In genomic region chr7:16601683-16602102, GRCm38 (mm10) we compare ENCODE assay signal across 15 mouse cellular contexts. TPM values are rescaled to one million over a fixed set of nuclear protein-coding genes. Genes with fewer than 3 reads are reported as not detected.
DNase-seq lines count a peak whose midpoint lies in the region; ATAC-seq and TF ChIP-seq lines count a peak whose summit lies in the region.
"Had no signal": no experiment of that assay in that cellular context is flagged by ENCODE, and none has a peak within 500 bp of the region (broad histone marks: within the 10 kb centered on the region; RNA-seq: fewer than 3 reads in every experiment).

No protein-coding gene starts in this region.

- peak; percentile 34; the same call in 1 of the 2 replicates for ATAC-seq in intestine, embryonic 15.5 days
- no peak for ATAC-seq in intestine, postnatal 0 days
- ATAC-seq in liver, embryonic 15.5 days (ENCODE audit: insufficient read depth): peak; percentile 70

- H3K4me3 ChIP-seq in intestine, embryonic 15.5 days (replicated peaks): no peak overlapping the region
- H3K4me3 ChIP-seq in intestine, postnatal 0 days (ENCODE audit: low read depth, low read length): no peak overlapping the region
- peak overlapping the region; percentile 1 to 21; a peak in 1 of 4 replicates for H3K4me3 ChIP-seq in MEL (ENCODE audit: control insufficient read depth in 1 of 2, insufficient read depth in 1 of 2, low read depth in 2 of 2, low read length in 2 of 2)
- H3K4me3 ChIP-seq in liver, embryonic 15.5 days (replicated peaks): no peak overlapping the region
- H3K4me3 ChIP-seq: erythroblast, embryonic 14.5 days; left cerebral cortex, adult 2 months; megakaryocyte, embryonic 14.5 days; stomach, embryonic 15.5 days had no signal

- H3K27ac ChIP-seq in intestine, embryonic 15.5 days: no peak overlapping the region
- no peak overlapping the region for H3K27ac ChIP-seq in intestine, postnatal 0 days (ENCODE audit: low read depth, low read length)
- peak overlapping the region; percentile 69 for H3K27ac ChIP-seq in MEL (ENCODE audit: control insufficient read depth, low read depth, low read length)
- H3K27ac ChIP-seq in liver, embryonic 15.5 days (replicated peaks): peak overlapping the region; percentile 58
- H3K27ac ChIP-seq: left cerebral cortex, adult 2 months; stomach, embryonic 15.5 days had no signal

- H3K27me3 ChIP-seq in intestine, embryonic 15.5 days (replicated peaks): no peaks in the 10 kb centered on the region
- no peaks in the 10 kb centered on the region for H3K27me3 ChIP-seq in intestine, postnatal 0 days (replicated peaks; ENCODE audit: control insufficient read depth, insufficient read depth, low read length)
- no peaks in the 10 kb centered on the region for H3K27me3 ChIP-seq in MEL (ENCODE audit: control insufficient read depth in 1 of 2, insufficient read depth in 2 of 2, low read length in 2 of 2)
- no peaks in the 10 kb centered on the region for H3K27me3 ChIP-seq in liver, embryonic 15.5 days
- H3K27me3 ChIP-seq: megakaryocyte, embryonic 14.5 days; stomach, embryonic 15.5 days had no signal

- TF ChIP-seq CTCF in intestine, postnatal 0 days (IDR thresholded peaks at IDR 0.05; ENCODE audit: low read depth): no peak
- no peak for TF ChIP-seq CTCF in MEL (IDR thresholded peaks at IDR 0.05 in 2 of 3, conservative IDR thresholded peaks at IDR 0.05 in 1 of 3; ENCODE audit: control insufficient read depth in 1 of 3, insufficient read depth in 1 of 3, low read depth in 2 of 3, low read length in 3 of 3, poor library complexity in 1 of 3, severe bottlenecking in 1 of 3)

- peak; percentile 67 to 73 for TF ChIP-seq EP300 in MEL (IDR thresholded peaks at IDR 0.05; ENCODE audit: low read depth in 1 of 2, low read length in 2 of 2)

- peaks cover 14% of the 10 kb centered on the region for H3K79me2 ChIP-seq in MEL (ENCODE audit: control insufficient read depth, insufficient read depth, low read length, poor library complexity)

- no peak overlapping the region for H3K9ac ChIP-seq in intestine, embryonic 15.5 days
- no peak overlapping the region for H3K9ac ChIP-seq in intestine, postnatal 0 days (ENCODE audit: low read depth, low read length)
- H3K9ac ChIP-seq in MEL (ENCODE audit: control insufficient read depth, low read depth, low read length, poor library complexity, severe bottlenecking): peak overlapping the region; percentile 47
- no peak overlapping the region for H3K9ac ChIP-seq in liver, embryonic 15.5 days
- H3K9ac ChIP-seq: stomach, embryonic 15.5 days had no signal

- TF ChIP-seq RAD21 in MEL (IDR thresholded peaks at IDR 0.05; ENCODE audit: low read depth, low read length): no peak

- peaks cover 3% of the 10 kb centered on the region; the same call in 1 of the 2 replicates for H3K4me1 ChIP-seq in intestine, embryonic 15.5 days (replicated peaks)
- 0 out of 2 replicates have a peak, but pooled peaks cover 3% of the 10 kb centered on the region for H3K4me1 ChIP-seq in intestine, postnatal 0 days (replicated peaks; ENCODE audit: control insufficient read depth, insufficient read depth, low read length)
- H3K4me1 ChIP-seq in MEL (ENCODE audit: control insufficient read depth in 1 of 2, insufficient read depth in 2 of 2, low read length in 2 of 2): peaks cover 8 to 11% of the 10 kb centered on the region in 2 experiments
- H3K4me1 ChIP-seq in liver, embryonic 15.5 days (replicated peaks): peaks cover 12% of the 10 kb centered on the region
- H3K4me1 ChIP-seq: stomach, embryonic 15.5 days had no signal

- DNase-seq in MEL (ENCODE audit: low read depth, low spot score): peak; percentile 73
- peak; percentile 43 for DNase-seq in c-Kit-positive CD71-positive TER-119-negative erythroid progenitor cells, embryonic 14.5 days (ENCODE audit: low read depth)
- DNase-seq in cerebellum, postnatal 25 days: no peak
- no peak for DNase-seq in adrenal gland, adult 18-20 months (ENCODE audit: low spot score in 2 of 2)
- DNase-seq: cerebellum, adult 11 months; kidney, postnatal 4 days; lung, adult 18-20 months; right cerebral cortex, postnatal 4 days had no signal

- WGBS in intestine, embryonic 15.5 days: 44% methylated on average over 4 of the region's 4 CpGs
- 33% methylated on average over 4 of the region's 4 CpGs for WGBS in intestine, postnatal 0 days
- WGBS in liver, embryonic 15.5 days (ENCODE audit: insufficient replicate concordance): 1% methylated on average over 4 of the region's 4 CpGs

- no peaks in the 10 kb centered on the region for H3K36me3 ChIP-seq in intestine, embryonic 15.5 days
- H3K36me3 ChIP-seq in intestine, postnatal 0 days (ENCODE audit: control insufficient read depth, insufficient read depth): no peaks in the 10 kb centered on the region
- H3K36me3 ChIP-seq in MEL (ENCODE audit: control insufficient read depth in 1 of 2, insufficient read depth in 2 of 2, low read length in 2 of 2): peaks cover 0 to 20% of the 10 kb centered on the region in 2 experiments; a peak in 2 of 4 replicates
- no peaks in the 10 kb centered on the region for H3K36me3 ChIP-seq in liver, embryonic 15.5 days (replicated peaks)
- H3K36me3 ChIP-seq: stomach, embryonic 15.5 days had no signal

- no peak overlapping the region for H3K4me2 ChIP-seq in intestine, embryonic 15.5 days (replicated peaks)
- no peak overlapping the region for H3K4me2 ChIP-seq in intestine, postnatal 0 days (replicated peaks; ENCODE audit: low read depth)
- peak overlapping the region; percentile 12; the same call in 1 of the 2 replicates for H3K4me2 ChIP-seq in liver, embryonic 15.5 days
- H3K4me2 ChIP-seq: stomach, embryonic 15.5 days had no signal

- TF ChIP-seq POLR2A in MEL (IDR thresholded peaks at IDR 0.05; ENCODE audit: control insufficient read depth in 1 of 2, insufficient read depth in 1 of 2, low read depth in 1 of 2, low read length in 2 of 2, poor library complexity in 1 of 2): no peak

- H3K9me3 ChIP-seq in intestine, embryonic 15.5 days: no peaks in the 10 kb centered on the region
- no peaks in the 10 kb centered on the region for H3K9me3 ChIP-seq in intestine, postnatal 0 days (ENCODE audit: control insufficient read depth)
- no peaks in the 10 kb centered on the region for H3K9me3 ChIP-seq in MEL (replicated peaks; ENCODE audit: insufficient read depth, low read length)
- no peaks in the 10 kb centered on the region for H3K9me3 ChIP-seq in liver, embryonic 15.5 days (replicated peaks)
- H3K9me3 ChIP-seq: stomach, embryonic 15.5 days had no signal

TF ChIP-seq in MEL, 35 proteins besides CTCF, POLR2A, EP300 and RAD21:
- TF ChIP-seq SIN3A (IDR thresholded peaks at IDR 0.05; ENCODE audit: low read length) (no peak; the same call in 1 of the 2 replicates), ETS1 (IDR thresholded peaks at IDR 0.05; ENCODE audit: low read depth, low read length) (peak; percentile 66), TAL1 (IDR thresholded peaks at IDR 0.05; ENCODE audit: low read length) (peak; percentile 30; the same call in 1 of the 2 replicates), GATA1 (IDR thresholded peaks at IDR 0.05; ENCODE audit: low read depth, low read length) (peak; percentile 82), MYB (IDR thresholded peaks at IDR 0.05; ENCODE audit: low read depth, low read length) (no peak), MAFK (IDR thresholded peaks at IDR 0.05; ENCODE audit: borderline replicate concordance, low read depth, low read length) (no peak), MAZ (IDR thresholded peaks at IDR 0.05; ENCODE audit: low read depth, low read length) (peak; percentile 48; the same call in 1 of the 2 replicates)

RNA-seq across cellular contexts. Expression of gene Arhgap35, which starts 13.1 kb away (rescaled TPM):
- polyA plus RNA-seq in intestine, embryonic 15.5 days (2015; fragmentation: Nextera tagmentation; extraction: Ambion mirVana): 10.7 and 11.4 TPM in 2 replicates
- 3.3 and 3.4 TPM in 2 replicates for polyA plus RNA-seq in intestine, postnatal 0 days (2015; fragmentation: Nextera tagmentation; extraction: Ambion mirVana)
- 6.7 and 7.4 TPM in 2 replicates for total RNA-seq in MEL (2012; rRNA removed)
- polyA plus RNA-seq in MEL (2012; ENCODE audit: insufficient read depth in 1 of 2, insufficient read length in 2 of 2, low read depth in 1 of 2, low replicate concordance in 2 of 2, missing spikeins in 1 of 2): 10 to 100 TPM in 1 of 2 experiments, not detected in 1; 13.4 TPM
- polyA plus RNA-seq in liver, embryonic 15.5 days (2015; fragmentation: Nextera tagmentation; extraction: Ambion mirVana): 2.4 and 2.7 TPM in 2 replicates
- 10 to 100 TPM; 54.3 to 63.1 TPM for total RNA-seq in adrenal gland, adult 18-20 months (2021)

Comparison
In these comparisons a context has a peak if more than half of its experiments do, and no peak if none do; other contexts are left out.
1. H3K27ac ChIP-seq: peak in MEL (single experiment) and liver, embryonic 15.5 days (single experiment); none in intestine, embryonic 15.5 days (single experiment) and intestine, postnatal 0 days (single experiment).
2. H3K4me3 ChIP-seq: peak in MEL (2 of 2); none in intestine, embryonic 15.5 days (single experiment), intestine, postnatal 0 days (single experiment) and liver, embryonic 15.5 days (single experiment).
3. DNase-seq: peak in MEL (single experiment) and c-Kit-positive CD71-positive TER-119-negative erythroid progenitor cells, embryonic 14.5 days (single experiment); none in cerebellum, postnatal 25 days (0 of 2) and adrenal gland, adult 18-20 months (0 of 2).